Mouse (Mus musculus) heart, postnatal 4 days (tissue): ENCODE data around the gene Ralgapa1. TPM values are rescaled to one million over a fixed set of nuclear protein-coding genes. Genes with fewer than 3 reads are reported as not detected.

Source experiments
- DNase-seq: peaks from one replicate; pipeline ENCODE4 v3.0.0; 2021
- total RNA-seq, 2 experiments: library from RNA; stranded (reverse); gene quantifications; 2 replicates each; pipeline ENCODE4 v1.2.3; 2021

The Ralgapa1 gene
- 10 to 100 TPM; 46.7 to 54.8 TPM for total RNA-seq

DNA sequence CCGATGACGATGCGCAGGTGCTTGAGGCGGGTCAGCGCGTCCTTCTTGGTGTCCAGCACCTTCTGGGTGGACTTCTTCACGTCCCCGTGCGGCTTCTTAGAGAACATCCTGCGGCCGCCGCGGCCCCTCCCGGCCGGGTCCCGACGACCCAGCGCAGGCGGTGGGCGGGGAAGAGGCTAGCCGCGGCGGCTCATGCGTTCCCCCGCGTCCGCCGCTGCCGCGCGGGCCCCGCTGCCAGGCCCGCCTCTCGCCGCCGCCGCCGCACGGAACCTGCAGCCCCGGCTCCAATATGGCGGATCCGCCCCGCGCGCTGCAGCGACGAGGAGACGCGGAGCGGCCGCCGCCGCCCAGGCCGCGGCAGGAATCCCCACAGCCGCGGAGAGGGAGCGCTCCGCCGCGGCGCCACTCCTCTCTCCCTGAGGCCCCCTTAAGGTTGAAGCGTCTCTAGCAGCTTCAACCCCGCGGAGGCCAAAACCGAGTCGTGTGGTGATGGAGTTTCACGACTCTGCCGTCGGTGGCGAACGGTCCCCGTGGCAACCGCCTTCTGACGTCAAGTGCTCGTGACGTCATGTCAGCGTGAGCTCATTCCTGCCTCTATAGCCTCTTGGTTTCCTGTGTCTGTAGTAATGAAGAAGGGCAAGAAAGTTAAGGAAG lies at the start of gene Ralgapa1:
TSS of gene Ralgapa1 (minus strand) at position 507 of the 654 bp plus-strand sequence.
- DNase-seq: peak; percentile 92

DNA sequence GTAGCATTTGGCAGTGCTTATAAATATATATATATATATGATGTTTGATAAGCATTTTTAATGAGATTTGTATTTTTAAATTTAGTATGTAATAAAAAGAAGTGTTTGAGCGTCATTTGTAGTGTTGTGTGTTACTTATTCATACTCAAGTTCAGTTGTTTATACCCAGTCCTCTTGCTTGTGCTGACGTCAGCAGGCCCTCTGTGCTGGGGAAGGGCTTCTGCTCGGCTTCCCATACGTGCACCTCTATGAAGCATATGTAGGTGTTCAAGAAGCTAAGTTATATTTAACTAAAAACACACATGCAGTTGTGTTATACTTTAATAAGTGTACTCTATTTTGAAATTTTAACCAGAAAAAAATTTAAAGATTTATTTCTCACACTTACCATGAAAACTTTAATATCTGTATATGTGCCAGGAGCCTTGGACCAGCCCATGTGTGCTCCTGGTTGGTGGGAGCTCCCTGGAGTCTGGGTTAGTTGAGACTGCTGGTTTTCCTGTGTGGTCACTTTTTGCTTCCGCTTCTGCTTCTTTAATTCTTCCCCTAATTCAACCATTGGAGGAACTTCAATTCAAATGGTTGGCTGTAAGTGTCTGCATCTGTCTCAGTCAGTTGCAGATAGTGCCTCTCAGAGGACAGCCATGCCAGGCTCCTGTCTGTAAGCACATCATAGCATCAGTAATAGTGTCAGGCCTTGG lies 48.8 kb upstream of the Ralgapa1 start:
- DNase-seq: no peak

DNA sequence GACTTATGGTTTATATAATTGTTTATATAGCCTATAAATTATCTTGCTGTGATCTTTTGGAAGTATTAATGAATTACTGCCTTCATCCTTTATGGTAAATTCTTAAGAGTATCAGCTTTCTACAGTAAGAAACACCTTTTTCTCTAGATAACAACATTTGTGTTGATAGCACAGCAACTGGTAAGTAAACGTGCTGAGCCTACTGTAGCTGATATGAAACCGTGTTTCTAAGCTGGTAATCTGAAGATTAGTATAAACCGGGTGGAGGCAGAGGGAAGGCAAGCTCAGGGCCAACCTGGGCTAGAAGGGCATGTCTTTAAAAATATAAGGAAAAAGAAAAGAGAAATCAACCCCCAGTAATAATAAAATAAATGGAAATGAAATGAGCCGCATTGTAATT lies 46.8 kb upstream of the Ralgapa1 start:
- no peak for DNase-seq

DNA sequence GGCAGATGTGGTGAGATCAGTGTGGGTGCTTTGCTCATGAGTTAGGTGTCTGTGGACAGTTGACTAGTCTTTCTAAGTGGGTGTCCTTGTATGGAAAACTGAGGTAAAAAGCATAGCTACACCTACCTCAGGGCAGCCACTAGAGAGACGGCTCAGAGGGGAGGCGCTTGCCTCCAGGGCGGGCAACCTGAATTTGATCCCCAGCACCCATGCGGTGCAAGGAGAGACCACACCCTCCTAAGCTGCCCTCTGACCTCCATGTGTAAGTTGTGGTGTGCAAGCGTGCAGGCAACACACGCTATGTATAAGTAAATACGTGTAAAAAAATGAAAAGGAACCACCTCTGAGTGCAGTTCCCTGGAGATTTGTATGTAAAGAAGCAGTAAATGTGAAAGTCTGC lies 39.7 kb upstream of the Ralgapa1 start:
- DNase-seq: no peak

DNA sequence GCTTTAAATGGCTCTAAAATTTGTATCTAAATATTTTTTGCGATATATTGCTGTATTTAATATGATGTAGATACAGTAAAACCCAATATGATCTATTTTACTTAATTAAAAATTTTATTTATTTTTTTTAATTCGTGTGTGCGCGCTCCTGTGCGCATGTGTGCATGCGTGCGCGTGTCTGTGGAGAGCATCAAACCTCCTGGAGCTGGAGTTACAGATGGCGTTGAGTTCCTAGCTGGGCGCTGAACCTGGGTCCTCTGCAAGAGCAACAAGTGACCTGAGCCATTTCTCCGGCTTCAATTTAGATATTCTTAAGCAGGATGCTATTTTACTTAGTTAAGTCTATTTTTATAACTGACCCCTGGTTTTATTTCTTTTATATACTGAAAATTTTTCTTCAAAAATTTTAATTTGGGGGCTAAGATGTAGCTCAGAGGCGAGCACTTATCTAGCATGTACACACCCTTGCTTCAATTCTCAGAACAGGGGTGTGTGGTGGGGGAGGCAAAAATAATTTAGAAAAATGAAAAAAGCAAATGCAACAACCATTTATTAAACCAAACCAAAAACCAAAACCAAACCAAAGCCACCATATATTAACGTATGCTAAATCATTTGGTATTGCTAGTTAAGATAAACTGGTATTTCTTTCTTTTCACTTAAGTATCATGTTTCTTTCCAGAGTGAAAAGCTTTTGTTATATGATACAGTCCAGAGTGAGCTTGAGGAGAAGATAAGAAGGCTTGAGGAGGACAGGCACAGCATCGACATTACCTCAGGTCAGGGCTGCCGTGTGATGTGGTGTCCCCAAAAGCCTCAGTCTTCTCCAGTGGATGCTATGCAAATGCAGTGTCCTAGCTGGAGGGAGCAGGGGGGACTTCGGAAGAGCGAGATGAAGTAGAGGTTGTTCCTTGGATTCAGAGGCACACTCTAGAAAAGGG lies 38.7 kb upstream of the Ralgapa1 start:
- no peak for DNase-seq

DNA sequence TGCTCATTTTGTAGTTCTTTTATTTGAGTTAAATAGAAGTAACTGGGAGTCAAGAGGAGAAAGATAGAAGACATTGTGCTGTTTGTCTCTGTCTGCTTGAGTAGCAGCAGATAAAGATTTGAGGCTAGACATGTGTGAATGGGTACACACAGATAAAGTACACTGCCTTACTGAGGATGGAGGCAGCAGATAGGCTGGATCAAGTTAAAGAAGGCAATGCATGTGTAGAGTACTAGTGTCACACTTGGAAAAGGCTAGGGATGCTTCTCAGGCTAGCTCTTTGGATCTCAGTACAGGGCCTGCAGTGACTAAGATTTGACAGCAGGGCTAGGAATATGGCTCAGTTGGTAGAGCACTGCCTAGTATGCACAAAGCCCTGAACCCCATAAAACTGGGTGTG lies 29.7 kb upstream of the Ralgapa1 start:
- no peak for DNase-seq

DNA sequence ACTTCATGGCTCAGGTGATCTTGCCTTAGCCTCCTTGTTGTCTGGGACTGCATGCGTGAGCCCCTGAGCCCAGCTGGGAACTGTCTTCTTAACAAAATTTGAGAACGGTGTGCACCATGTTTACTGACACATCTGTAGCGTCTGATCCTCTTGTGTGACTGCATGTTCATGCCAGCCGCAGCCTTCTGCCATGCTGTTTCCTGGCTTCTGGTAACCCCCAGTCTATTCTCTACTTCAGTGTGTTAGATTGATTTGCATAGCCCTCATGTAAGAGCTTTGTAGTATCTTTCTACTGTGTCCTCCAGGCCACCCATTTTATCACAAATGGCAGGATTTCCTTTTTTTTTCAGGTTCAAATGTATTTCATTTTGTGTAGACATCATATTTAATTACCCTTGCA lies 26.9 kb upstream of the Ralgapa1 start:
- DNase-seq: no peak

DNA sequence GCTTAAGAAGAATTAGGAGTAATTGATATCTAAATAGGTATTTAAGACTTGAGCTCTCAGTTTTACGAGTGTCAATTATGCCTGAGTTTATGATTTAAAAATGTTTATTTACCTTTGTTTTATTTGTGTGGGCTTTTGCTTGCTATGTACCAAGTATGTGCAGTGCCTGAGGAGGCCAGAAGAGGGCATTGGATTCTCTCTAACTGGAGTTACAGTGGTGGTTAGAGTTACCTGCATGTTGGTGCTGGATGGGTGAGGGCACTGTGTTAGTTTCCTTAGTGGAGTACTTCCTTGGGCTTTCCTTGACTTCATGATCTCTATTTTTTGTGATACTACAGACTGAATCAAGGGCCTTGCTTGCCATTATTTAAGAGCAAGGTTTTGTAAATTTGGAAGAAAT lies 25.8 kb upstream of the Ralgapa1 start:
- DNase-seq: peak; percentile 19

DNA sequence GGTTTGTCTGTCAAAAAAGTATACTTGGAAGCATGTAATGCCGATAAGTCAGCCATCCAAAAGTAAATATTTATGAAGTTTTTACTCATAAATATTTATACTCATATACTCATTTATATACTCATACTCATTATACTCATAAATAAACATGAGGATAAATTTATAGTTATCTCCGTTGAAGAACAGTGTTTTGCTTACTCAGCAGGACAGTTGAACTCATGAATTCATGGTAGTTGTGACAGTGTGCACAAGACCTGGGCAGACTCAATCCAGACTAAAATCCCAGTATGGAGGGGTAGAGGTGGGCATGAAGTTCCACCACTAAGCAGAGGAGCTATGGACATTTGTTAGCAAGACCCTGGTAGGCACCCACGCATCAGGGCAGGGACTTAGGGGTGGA lies 16.5 kb upstream of the Ralgapa1 start:
- DNase-seq: no peak

DNA sequence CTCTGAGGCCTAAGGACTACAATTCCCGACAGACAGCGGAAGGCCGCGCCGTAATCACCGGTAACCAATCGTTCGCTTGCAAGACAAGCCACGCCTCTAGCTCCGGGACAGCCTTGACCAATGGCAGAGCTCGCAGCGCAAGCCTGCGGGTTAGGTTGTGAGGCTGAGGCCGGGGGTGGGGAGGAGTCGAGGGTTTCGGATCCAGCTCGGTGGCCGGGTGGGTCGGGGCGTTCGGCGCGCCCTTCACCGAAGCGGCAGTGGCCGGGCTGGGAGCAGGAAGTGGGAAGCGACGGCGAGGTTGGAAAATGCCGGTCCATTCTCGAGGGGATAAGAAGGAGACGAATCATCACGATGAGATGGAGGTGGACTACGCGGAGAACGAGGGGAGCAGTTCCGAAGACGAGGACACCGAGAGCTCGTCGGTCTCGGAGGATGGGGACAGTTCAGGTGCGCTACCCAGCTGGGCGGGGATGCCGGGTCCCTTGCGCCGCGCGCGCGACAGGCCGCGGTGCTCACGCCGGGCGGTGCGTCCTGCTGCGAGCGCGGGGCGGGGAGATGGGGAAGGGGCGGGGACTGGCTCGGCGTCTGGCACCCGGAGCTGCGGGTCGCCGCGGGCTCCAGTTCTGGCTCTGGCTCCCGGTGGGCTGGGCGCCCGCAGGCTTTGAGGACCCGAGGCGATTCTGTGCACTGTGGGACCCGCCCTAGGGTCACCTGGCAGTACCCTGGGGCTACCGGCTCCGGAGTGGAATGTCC lies 15.4 kb upstream of the Ralgapa1 start, which contains the start of gene Brms1l:
TSS of gene Brms1l (plus strand) at position 126 of the 753 bp plus-strand sequence.
- peak; percentile 97 for DNase-seq

DNA sequence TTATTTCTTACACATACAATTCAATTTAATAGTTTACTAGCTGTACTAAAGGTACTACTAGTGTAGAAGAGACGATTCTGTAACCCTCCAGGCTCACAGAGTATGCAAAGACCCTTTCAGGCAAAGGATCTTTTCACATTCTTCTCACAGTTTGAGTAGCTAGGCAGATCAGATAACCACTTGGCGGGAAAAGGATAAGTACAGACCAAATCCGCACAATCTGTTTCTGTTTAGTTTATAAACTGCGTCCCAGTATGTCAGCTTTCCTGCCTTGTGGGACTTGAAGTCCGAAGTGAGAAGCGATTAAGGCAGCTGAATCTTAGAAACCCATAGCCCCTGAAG lies 14.9 kb upstream of the Ralgapa1 start:
- DNase-seq: no peak

DNA sequence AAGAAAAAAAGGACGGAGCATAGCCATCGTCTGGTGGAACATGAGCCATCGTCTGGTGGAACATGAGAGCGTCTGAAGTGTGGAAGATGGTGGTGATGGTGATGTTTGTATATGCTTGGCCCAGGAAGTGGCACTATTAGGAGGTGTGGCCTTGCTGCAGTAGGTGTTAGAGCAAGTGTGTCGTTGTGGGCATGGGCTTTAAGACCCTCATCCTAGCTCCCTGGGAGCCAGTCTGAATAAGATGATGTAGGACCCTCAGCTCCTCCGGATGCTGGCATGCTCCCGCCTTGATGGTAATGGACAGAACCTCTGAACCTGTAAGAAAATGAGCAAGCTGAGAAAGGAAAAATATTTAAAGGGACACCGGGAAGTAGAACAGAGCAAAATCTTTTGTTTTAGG lies 13.9 kb upstream of the Ralgapa1 start:
- DNase-seq: no peak

DNA sequence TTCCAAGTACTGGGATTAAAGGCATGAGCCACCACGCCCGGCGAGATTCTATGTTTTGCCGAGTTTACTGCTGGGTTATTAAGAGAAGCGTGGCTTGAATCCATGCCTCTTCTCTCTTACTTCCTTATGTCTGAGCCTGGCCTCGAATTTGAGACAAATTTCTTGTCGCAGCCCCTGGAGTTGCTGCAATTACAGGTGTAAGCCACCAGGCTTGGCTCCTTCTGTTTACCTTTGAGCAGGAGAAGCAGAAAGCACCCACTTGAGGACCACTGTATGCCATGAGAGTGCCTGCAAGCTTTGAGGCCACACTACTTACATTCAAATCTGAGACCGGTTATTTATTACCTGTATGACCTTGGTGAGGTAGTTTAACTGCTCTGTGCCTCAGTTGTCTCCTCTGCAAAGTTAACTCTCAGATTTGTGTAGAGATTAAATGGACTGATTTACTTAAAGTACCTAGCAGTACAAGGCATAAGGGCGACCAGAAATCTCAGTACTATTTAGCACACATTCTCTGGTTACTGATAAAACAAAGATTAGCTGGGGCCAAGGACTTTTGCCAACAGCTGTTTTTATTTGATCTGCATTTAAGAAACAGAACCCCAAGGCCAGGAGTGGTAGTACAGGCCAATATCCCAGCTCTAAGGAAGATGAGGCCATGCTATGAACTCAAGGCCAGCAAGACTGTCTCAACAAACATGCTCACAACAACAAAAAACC lies 13.1 kb upstream of the Ralgapa1 start:
- DNase-seq: no peak

DNA sequence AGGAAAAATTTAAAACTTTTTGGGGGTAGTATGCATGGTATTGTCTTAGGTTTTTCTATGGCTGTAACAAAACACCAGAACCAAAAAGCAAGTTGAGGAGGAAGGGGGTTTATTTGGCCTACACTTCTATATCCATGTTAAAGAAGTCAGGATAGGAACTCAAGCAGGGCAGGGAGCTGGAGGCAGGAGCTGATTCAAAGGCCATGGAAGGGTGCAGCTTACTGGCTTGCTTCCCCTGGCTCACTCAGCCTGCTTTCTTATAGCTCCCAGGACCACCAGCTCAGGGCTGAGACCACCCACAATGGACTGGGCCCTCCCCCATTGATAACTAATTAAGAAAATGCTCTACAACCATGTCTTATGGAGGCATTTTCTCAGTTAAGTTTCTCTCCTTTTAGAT lies 12.0 kb upstream of the Ralgapa1 start:
- no peak for DNase-seq

DNA sequence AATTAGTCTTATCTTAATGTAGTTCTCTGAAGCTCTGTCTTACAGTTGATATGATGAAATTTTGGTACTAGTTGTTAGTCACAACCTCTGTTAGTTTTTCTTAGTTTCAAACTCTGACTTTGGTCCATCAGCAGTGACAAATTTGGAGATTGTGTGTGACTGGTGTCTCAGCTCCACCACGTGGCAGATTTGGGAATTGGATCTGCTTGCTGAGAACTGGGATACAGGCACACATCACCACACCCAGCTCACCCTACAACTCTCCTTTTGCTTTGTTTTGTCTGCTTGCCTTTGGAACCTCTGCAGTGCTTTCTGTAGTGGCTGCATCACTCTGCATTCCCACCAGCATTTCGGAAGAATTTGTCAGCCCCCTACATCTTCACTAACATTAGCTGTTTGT lies 10.1 kb upstream of the Ralgapa1 start:
- DNase-seq: peak; percentile 82

DNA sequence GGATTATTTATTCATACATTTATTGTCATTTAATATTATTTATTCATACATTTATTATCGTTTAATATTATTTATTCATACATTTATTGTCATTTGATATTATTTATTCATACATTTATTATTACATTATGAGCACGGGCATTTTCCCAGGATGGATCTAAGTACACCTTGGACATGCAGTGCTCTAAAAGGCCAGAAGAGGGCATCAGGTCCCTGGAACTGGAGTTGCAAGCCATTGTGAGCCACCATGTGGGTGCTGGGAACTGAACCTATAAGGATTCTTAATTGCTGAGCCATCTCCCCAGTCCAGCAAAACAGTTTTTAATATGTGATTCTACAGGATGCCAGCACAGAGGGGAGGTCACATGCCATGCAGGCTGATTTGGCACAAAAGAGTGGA lies 4.6 kb upstream of the Ralgapa1 start:
- no peak for DNase-seq

DNA sequence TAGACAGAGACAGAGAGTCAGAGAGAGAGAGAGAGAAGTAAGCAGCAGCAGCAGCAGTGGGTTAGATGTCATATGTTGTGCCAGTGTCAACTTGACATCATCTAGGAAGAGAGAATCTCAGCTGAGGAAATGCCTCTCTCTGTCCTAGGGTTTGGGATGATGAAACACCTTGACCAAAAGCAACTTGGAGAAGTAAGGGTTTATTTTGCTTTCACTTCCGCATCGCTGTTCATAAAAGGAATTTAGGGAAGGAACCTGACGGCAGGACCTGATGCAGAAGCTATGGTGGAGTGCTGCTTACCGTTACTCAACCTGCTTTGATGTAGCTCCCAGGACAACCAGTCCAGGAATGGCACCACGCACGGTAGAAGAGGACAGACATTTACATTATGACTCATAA lies 3.1 kb upstream of the Ralgapa1 start:
- DNase-seq: no peak

DNA sequence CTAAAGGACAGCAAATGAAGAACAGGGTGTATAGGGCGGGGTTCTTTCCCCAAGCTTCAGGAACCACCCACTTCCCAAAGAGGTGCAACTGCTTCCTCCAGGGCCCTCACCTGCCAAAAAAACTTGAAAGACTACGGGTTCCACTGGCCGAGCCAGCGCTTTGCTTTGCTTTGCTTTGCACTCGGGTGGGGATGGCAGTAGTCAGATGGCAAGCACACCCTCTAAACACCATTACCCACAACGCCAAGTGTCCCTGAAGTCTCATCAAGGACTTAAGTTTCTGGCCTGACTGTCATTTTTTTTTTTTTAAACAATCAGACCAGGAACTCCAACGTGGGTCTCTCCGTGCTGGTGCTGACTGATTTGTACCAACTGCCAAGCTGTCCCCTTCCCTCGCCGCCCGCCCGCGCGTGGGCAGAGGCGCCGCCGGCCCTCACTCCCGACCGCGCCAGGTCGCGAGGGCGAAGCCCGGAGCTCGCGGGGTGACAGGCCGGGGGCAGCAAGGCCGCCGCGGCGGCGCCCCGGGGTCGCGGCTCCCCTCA lies 777 bp downstream of the Ralgapa1 start:
- DNase-seq: peak; percentile 49

DNA sequence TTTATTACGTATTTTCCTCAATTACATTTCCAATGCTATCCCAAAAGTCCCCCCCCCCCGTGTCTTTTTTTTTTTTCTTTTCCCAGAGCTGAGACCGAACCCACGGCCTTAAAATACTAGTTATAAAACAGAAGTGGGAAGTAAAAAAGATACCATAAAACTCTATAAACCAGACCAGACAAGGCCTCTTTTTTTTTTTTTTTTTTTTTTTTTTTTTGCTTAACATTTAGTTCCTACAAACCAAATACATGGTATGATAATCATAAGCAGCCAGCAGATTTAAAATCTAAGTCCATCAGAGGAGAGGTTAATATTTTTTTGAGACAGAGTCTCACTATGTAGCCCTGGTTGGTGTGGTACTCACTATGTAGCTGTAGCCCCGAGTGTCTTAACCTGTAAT lies 4.5 kb downstream of the Ralgapa1 start:
- no peak for DNase-seq

DNA sequence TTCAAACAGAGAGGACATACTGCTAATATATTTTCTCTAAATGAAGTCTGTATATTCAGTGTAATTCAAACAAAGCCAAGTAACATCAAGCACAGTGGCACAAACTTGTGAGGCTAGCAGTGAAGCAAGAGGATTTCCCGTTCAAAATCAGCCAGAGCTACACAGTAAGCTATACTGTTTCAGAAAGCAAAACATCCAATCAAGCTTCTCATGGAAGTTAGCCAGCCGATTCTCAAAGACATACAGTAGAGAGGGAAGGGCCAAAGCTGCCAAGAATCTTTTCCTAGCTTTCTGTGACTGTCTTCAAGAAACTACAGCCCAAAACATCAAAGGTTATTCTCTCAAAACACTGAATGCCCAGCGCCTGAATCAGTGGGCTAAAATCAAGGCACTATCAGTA lies 15.9 kb downstream of the Ralgapa1 start:
- DNase-seq: no peak

DNA sequence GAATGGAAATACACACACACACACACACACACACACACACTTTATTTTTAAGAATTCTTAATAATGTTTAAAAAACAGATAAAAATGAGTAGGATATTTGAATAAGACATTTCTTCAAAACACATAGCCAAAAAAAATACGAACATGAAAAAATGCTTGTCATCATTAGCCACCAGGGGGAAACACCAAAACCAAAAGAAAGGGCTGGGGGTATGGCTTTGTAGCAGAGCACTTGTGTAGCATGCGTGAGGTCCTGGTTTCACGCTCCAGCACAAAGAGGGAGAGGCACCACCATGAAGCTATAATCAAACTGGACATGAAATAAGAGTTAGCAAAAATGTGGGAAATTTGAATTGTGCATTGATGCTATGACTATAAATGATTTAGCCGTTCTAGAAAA lies 19.8 kb downstream of the Ralgapa1 start:
- DNase-seq: no peak

DNA sequence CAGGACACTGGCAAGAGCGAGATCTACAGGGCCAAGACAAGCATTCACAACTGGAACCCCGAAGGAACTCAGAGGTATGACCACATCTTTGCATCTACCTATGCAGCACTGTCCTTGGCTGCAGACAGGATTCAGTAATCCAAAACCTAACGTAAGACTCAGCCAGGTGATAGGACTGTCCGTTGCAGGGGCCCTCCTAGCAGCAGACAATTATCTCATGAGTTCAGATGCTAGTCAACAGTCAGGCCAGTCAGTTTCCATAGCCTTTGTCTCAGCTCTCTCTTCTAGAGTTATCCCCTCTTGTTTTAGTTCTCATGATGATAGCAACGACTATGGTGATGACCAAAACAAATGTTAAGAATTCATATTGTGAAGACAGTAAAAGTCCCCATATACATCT lies 20.8 kb downstream of the Ralgapa1 start:
- DNase-seq: no peak
